Mouse (Mus musculus): ENCODE results near the gene Pam.

DNA sequence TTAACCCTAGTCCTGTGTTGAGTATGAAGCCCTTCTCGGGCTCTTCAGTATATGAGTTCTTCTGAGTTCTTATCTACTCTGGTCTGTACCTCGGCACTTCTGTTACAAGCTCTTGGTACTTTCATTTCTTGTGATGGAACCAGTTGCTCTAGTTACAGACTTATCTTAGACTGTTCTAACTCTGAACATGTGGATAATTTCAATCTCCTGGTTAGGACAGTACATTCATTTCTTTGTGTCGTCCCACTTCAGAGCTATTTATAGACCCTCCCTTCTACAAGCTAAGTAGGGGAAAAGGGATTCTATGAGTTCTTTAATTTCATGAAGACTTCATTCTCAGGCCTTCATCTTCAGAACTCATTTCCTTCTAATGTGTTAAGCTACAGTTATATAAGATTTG lies 307.8 kb downstream of the Pam start:
- TF ChIP-seq GATA1 (IDR thresholded peaks at IDR 0.05; ENCODE audit: borderline replicate concordance, low read length): no peak
- no peak for TF ChIP-seq FLI1 (IDR thresholded peaks at IDR 0.05; ENCODE audit: low read length)

Measured in megakaryocyte, embryonic 14.5 days (primary cell).